ENCODE assay signal across 8 mouse cellular contexts in the genomic region with DNA sequence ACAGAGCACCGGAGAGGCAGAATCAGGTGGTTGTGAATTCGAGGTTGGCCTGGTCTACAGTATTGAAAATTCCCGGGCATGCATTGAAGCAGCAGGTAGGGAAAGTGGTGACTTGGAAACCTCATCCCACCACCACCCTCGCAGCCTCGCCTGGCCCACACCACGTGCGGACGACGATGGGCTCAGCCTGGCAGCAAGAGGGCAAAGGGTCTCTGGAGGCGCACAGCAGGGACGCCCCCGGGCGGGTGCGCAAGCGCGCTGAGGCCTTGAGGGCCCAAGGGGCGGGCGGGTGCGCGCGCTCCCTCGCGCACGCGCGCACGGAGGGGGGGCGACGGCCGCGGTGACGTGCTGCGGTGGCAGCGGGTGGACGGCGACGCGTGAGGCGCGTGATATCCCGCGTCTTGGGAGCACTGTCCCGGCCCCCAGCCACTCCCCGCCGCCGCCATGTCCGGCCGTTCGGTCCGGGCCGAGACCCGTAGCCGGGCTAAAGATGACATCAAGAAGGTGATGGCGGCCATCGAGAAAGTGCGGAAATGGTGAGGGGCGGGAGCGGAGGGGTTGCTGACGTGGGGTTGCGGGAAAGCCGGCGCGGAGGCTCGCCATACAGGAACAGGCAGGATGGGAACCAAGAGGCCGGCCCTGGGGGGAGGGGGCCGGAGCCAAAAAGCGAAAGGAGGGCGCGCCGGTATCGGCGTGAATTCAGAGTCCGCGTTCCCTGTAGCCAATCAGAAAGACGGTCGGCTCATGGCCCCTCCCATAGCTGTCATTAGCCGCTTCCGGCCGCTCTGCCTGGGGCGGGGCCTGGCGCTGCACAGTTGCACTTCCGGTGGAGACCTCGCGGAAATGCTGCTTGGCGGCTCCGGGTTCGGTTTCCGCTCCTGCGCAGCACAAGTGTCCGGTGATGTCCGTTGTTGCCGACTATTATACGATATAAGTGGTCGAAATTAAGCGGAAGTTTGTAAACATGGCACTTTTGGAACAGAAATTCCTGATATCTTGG. TPM values are rescaled to one million over a fixed set of nuclear protein-coding genes. Genes with fewer than 3 reads are reported as not detected.
A peak's percentile ranks its signal among the peaks of the same experiment; 100 is the strongest.
DNase-seq lines count a peak whose midpoint lies in the region; ATAC-seq lines count a peak whose summit lies in the region.

A gene (plus strand): TSS at position 221 of the 1,000 bp plus-strand sequence.

- peak within 1 kb of the TSS; percentile 70 for H3K4me3 ChIP-seq in hindbrain, embryonic 14.5 days (replicated peaks; ENCODE audit: low read length)

- WGBS in hindbrain, embryonic 14.5 days, result 2% methylated on average over 88 of the region's 95 CpGs

- no peaks in the 10 kb centered on the region for H3K9me3 ChIP-seq in hindbrain, embryonic 14.5 days (ENCODE audit: control insufficient read depth, low read length)

- peak within 1 kb of the TSS; percentile 99 for H3K27ac ChIP-seq in hindbrain, embryonic 14.5 days

- DNase-seq in R1 (ENCODE audit: low read depth, low spot score), result peak; percentile 98
- peak; percentile 95 to 97 for DNase-seq in cerebellum, postnatal 25 days
- peak; percentile 92 to 94 for DNase-seq in frontal cortex, postnatal 25 days (ENCODE audit: low spot score in 2 of 2)
- peak; percentile 96 for DNase-seq in hindbrain, embryonic 14.5 days (ENCODE audit: low spot score)
- peak; percentile 94 to 97 for DNase-seq in layer of hippocampus, postnatal 36 days
- DNase-seq in lung, postnatal 36 days, result peak; percentile 98
- peak; percentile 98 for DNase-seq in retina, postnatal 1 day
- peak; percentile 85 to 96 for DNase-seq in urinary bladder, adult 18-20 months (ENCODE audit: low spot score in 2 of 2)

- peak; percentile 98 for ATAC-seq in hindbrain, embryonic 14.5 days (ENCODE audit: low FRiP score)

- peak within 1 kb of the TSS; percentile 86 for H3K9ac ChIP-seq in hindbrain, embryonic 14.5 days

- no peaks in the 10 kb centered on the region for H3K27me3 ChIP-seq in hindbrain, embryonic 14.5 days (ENCODE audit: control insufficient read depth, insufficient read depth, low read length)

- H3K4me1 ChIP-seq in hindbrain, embryonic 14.5 days (replicated peaks; ENCODE audit: control insufficient read depth, insufficient read depth, low read length), result peaks cover 8% of the 10 kb centered on the region

- peak within 1 kb of the TSS; percentile 93 for H3K4me2 ChIP-seq in hindbrain, embryonic 14.5 days (replicated peaks)

- peaks cover 26% of the 10 kb centered on the region for H3K36me3 ChIP-seq in hindbrain, embryonic 14.5 days (replicated peaks; ENCODE audit: control insufficient read depth, insufficient read depth)

RNA-seq across cellular contexts. Expression of the gene that starts here (rescaled TPM):
- polyA plus RNA-seq in hindbrain, embryonic 14.5 days (2014; fragmentation: Nextera tagmentation; extraction: Ambion mirVana), result 35.8 and 35.9 TPM in 2 replicates
- total RNA-seq in layer of hippocampus, postnatal 36 days (2021), result 10 to 100 TPM; 51.2 to 51.5 TPM

Comparison
In these comparisons a context has a peak if more than half of its experiments do, and no peak if none do; other contexts are left out.
1. Peak in every context shown above with its lines: DNase-seq, ATAC-seq, H3K4me3 ChIP-seq and H3K27ac ChIP-seq.